Mouse (Mus musculus): ENCODE measurements around the gene Zfp704. TPM values are rescaled to one million over a fixed set of nuclear protein-coding genes. Genes with fewer than 3 reads are reported as not detected.

Gene Zfp704
- polyA plus RNA-seq, 1 experiment from 2014 or later: 6.0 TPM

DNA sequence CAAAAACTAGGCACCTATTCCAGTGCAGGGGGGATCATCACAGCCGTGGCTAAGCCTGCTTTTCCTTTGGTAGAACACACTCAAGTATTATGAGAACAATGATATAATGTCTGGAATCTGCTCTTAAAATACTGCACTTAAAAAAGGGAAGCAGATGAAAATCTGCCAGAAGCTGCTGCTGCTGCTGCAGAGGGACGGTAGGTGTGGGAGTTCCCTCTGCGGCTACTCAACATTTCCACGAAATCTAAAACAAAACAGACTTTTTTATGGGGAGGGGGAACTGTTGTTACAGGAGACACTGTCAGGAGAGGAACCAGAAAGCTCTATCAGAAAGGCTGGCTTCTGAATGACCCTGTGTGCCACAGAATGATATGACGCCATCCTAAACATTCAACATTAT is 110.4 kb downstream of the Zfp704 start:
- no peaks in the 10 kb centered on the region for H3K9me3 ChIP-seq
- H3K4me2 ChIP-seq (replicated peaks): no peak overlapping the region
- ATAC-seq: no peak
- no peak overlapping the region; the same call in 1 of the 2 replicates for H3K27ac ChIP-seq
- no peaks in the 10 kb centered on the region for H3K36me3 ChIP-seq
- 37% methylated on average over 5 of the region's 5 CpGs for WGBS
- no peak overlapping the region for H3K4me3 ChIP-seq (replicated peaks)
- no peak overlapping the region for H3K9ac ChIP-seq
- H3K27me3 ChIP-seq (replicated peaks): no peaks in the 10 kb centered on the region
- peaks cover 11% of the 10 kb centered on the region for H3K4me1 ChIP-seq (replicated peaks)

DNA sequence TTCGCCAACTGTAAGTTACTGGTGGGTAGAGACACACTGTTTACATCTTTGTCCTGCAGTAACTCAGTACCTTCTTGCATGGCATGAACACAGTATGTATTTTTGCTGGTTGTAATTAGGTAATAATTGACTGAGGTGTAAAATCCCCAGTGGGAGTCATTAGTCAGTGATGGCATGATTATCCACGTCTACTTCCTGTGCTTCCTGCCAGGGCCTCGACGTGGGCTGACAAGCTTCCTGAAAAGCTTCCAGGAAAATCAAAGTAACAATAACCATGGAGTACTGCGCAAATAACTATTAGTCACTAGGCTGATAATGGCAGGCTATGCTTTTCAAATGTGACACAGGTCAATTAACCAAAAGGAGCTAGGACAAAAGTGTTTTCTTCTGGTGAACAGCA is 112.6 kb downstream of the Zfp704 start:
- Histone ChIP-seq H3K4me1 (replicated peaks) (peaks cover 11% of the 10 kb centered on the region), H3K36me3 (no peaks in the 10 kb centered on the region), H3K27ac (no peak overlapping the region), H3K4me2 (replicated peaks) (no peak overlapping the region), H3K9ac (no peak overlapping the region), H3K4me3 (replicated peaks) (no peak overlapping the region), H3K27me3 (replicated peaks) (no peaks in the 10 kb centered on the region), H3K9me3 (no peaks in the 10 kb centered on the region)
- WGBS: 58% methylated on average over 5 of the region's 5 CpGs
- ATAC-seq: no peak

DNA sequence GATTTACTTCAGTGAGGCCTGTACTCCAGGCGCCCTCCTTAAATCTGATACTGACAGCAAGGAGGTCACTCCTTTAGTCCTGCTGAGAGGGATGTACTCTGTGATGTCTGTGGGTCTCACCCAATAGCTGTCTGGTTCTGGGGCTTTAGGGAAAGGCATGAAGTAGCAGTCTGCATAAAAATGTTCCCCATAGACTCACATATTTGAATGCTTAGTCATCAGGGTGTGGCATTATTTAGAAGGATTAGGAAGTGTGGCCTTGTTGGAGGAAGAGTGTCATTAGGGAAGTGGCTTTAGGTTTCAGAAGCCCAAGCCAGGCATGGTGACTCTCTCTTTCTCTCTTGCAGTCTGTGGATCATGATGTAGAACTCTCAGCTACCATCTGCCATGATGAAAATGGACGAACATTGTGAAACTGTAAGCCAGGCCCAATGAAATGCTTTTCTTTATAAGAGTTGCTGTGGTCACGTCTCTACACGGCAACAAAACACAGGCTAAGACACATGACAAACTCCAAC is 118.1 kb downstream of the Zfp704 start:
- 81% methylated on average over 4 of the region's 4 CpGs for WGBS
- no peak for ATAC-seq
- Histone ChIP-seq H3K9me3 (no peaks in the 10 kb centered on the region), H3K4me1 (replicated peaks) (no peaks in the 10 kb centered on the region), H3K27me3 (replicated peaks) (no peaks in the 10 kb centered on the region), H3K9ac (no peak overlapping the region), H3K36me3 (no peaks in the 10 kb centered on the region), H3K27ac (no peak overlapping the region), H3K4me3 (replicated peaks) (no peak overlapping the region), H3K4me2 (replicated peaks) (no peak overlapping the region)

DNA sequence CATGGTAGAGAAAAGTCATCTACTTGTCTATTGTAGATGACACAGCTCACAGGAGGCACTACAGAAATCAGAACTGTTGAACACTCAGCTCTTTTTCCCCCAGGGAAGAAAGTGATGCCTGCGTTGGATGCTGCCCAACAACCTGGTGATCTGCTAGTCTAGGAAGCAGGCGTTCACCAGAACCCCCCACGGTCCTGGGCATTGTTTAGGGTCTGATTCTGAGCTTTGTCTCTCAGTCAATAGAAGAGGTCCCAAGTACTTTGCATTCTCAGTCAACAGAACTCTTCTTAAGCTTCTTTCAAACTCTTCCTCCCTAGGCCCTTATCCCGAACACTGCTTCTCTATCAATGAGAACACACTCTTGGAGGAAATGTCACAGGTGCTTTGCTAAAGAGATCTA is 122.2 kb downstream of the Zfp704 start:
- ATAC-seq: no peak
- no peak overlapping the region for H3K9ac ChIP-seq
- no peak overlapping the region for H3K4me3 ChIP-seq (replicated peaks)
- no peaks in the 10 kb centered on the region for H3K9me3 ChIP-seq
- 81% methylated on average over 4 of the region's 4 CpGs for WGBS
- no peaks in the 10 kb centered on the region for H3K27me3 ChIP-seq (replicated peaks)
- H3K4me2 ChIP-seq (replicated peaks): no peak overlapping the region
- H3K4me1 ChIP-seq (replicated peaks): no peaks in the 10 kb centered on the region; the same call in 1 of the 2 replicates
- no peak overlapping the region for H3K27ac ChIP-seq
- H3K36me3 ChIP-seq: no peaks in the 10 kb centered on the region

DNA sequence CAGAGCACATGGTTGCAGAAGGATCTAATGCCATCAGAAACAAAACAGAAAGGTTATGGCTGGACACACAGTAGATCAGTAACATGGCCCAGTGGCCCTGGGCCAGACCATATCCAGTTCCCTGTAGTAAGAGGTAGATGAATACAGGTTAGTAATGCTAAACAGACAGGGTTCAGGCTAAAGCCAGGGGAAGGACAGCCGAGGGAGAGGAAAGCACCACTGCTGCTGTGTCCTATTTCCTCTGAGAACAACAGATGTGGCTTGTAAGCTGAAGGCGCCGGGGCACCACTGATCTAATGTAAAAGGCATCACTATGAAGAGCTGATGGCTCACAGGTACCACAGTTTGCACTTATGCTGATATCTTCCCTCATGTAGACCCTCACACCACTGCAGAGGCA is 124.4 kb downstream of the Zfp704 start:
- no peak overlapping the region for H3K27ac ChIP-seq
- 89% methylated on average over 3 of the region's 3 CpGs for WGBS
- no peak overlapping the region for H3K4me3 ChIP-seq (replicated peaks)
- no peaks in the 10 kb centered on the region; the same call in 1 of the 2 replicates for H3K4me1 ChIP-seq (replicated peaks)
- no peak overlapping the region for H3K4me2 ChIP-seq (replicated peaks)
- H3K36me3 ChIP-seq: no peaks in the 10 kb centered on the region
- no peak overlapping the region for H3K9ac ChIP-seq
- no peak for ATAC-seq
- no peaks in the 10 kb centered on the region for H3K27me3 ChIP-seq (replicated peaks)
- no peaks in the 10 kb centered on the region for H3K9me3 ChIP-seq

DNA sequence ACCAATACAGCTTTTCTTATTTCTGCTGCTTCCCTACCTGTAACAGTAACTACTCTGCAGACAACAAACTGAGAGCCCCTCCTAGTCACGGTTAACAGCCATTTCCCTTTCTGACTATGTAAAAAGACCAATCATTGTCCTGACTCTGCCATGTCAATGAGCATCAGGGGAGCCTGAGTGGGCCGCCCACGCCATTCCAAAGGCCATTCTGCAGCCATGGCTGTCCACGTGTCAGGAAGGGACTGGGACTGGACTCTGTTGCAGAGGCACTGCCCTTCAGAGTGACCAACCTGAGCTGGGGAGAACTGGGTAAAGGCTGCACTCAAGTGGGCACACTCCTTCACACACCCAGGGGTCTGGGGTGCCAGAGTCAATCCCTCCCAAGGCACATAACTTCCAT is 127.9 kb downstream of the Zfp704 start:
- H3K36me3 ChIP-seq: no peaks in the 10 kb centered on the region
- WGBS: 85% methylated on average over 4 of the region's 4 CpGs

DNA sequence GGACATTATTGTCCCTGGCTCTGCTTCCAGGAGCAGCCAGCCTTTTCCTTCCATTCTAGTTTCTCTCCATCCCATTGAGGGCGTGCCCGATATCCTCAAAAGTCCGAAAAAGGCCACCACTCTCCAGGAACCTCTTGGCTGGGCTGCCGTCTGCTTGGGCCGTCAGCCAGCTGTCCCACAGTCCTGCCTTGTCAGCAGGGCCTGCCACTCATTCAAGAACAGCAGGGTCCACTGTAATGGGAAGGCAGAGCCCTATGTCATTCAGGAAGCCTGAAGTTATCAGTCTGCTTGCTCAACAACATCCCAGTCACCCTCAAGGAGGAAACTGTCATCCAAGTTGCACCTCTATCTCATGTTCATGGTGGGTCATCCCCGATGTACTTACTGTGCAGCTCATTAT is 128.5 kb downstream of the Zfp704 start:
- Histone ChIP-seq H3K9ac (no peak overlapping the region), H3K27ac (no peak overlapping the region), H3K4me3 (replicated peaks) (no peak overlapping the region), H3K4me2 (replicated peaks) (no peak overlapping the region), H3K27me3 (replicated peaks) (no peaks in the 10 kb centered on the region), H3K36me3 (no peaks in the 10 kb centered on the region), H3K9me3 (no peaks in the 10 kb centered on the region), H3K4me1 (replicated peaks) (no peaks in the 10 kb centered on the region; the same call in 1 of the 2 replicates)
- ATAC-seq: no peak
- WGBS: 86% methylated on average over 6 of the region's 6 CpGs

More for the DNA sequence above, 127.9 kb downstream of the Zfp704 start:
- H3K9ac ChIP-seq: no peak overlapping the region
- no peaks in the 10 kb centered on the region for H3K9me3 ChIP-seq
- no peak overlapping the region for H3K4me2 ChIP-seq (replicated peaks)
- H3K4me1 ChIP-seq (replicated peaks): no peaks in the 10 kb centered on the region; the same call in 1 of the 2 replicates
- ATAC-seq: no peak
- H3K27me3 ChIP-seq (replicated peaks): no peaks in the 10 kb centered on the region
- no peak overlapping the region for H3K4me3 ChIP-seq (replicated peaks)
- H3K27ac ChIP-seq: no peak overlapping the region

DNA sequence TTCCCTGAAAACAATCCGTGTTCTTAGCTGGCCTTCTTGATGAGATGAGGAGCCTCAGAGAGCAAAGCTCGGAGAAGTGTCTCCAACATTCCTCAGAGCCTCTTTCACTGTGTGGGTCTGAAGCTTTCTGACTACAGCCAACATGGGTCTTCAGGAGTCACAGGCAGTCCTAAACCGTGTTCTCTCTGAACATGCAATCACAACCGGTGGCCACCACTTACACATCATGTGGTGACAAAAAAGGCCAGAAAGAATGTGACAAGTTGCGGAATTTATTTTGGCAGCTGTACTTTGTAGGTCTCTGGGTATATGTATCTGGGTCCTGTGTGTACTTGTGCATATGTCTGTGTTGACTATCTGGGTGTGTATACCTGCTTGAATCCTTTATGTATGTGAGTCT is 128.9 kb downstream of the Zfp704 start:
- no peaks in the 10 kb centered on the region for H3K36me3 ChIP-seq
- no peaks in the 10 kb centered on the region for H3K27me3 ChIP-seq (replicated peaks)
- no peaks in the 10 kb centered on the region for H3K9me3 ChIP-seq
- ATAC-seq: no peak
- H3K4me2 ChIP-seq (replicated peaks): no peak overlapping the region
- H3K4me1 ChIP-seq (replicated peaks): no peaks in the 10 kb centered on the region; the same call in 1 of the 2 replicates
- WGBS: 87% methylated on average over 5 of the region's 5 CpGs
- no peak overlapping the region for H3K9ac ChIP-seq
- no peak overlapping the region for H3K4me3 ChIP-seq (replicated peaks)
- no peak overlapping the region for H3K27ac ChIP-seq

DNA sequence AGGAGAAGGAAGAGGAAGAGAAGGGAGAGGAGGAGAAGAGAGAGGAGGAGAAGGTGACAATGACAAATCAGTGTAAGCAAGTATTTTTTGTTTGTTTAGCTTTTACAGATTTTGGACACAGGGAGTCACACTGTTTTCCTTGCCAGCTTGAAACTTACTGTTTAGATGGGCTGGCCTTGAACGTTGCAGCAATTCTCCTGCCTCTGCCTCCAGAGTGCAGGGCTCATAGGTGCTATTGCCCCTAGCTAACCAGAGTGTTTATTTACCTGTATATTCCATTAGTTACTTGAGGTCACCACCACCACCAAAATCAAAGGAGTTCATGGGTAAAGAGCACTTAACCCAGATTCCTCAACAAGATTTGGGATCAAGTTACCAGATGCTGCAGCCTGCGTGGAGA is 132.5 kb downstream of the Zfp704 start:
- Histone ChIP-seq H3K36me3 (no peaks in the 10 kb centered on the region), H3K9ac (no peak overlapping the region), H3K27ac (no peak overlapping the region), H3K27me3 (replicated peaks) (no peaks in the 10 kb centered on the region), H3K4me1 (replicated peaks) (no peaks in the 10 kb centered on the region), H3K4me2 (replicated peaks) (no peak overlapping the region), H3K4me3 (replicated peaks) (no peak overlapping the region), H3K9me3 (no peaks in the 10 kb centered on the region)
- 75% methylated on average over 2 of the region's 2 CpGs for WGBS
- no peak for ATAC-seq

DNA sequence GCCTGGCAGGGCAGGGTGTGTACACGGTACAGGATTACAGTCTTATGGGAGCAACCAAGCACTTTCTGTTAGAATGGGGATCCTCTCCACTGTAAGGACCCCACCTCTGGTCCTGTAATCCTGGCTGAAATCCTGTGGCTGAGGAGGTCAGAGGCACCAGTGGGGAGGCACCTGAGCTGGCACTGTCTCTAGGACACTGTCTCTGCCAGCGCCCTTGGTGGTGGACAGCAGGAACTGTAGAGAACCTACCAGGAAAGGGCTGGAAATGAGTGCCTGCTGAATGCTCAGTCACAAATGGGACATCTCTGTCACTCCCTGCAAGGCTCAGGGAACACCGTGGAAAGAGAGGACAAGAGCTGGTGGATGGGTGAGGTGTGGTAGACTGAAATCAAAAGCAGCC is 133.5 kb downstream of the Zfp704 start:
- ATAC-seq: no peak
- Histone ChIP-seq H3K27ac (no peak overlapping the region), H3K9me3 (no peaks in the 10 kb centered on the region), H3K4me2 (replicated peaks) (no peak overlapping the region), H3K27me3 (replicated peaks) (no peaks in the 10 kb centered on the region), H3K4me1 (replicated peaks) (no peaks in the 10 kb centered on the region), H3K9ac (no peak overlapping the region), H3K4me3 (replicated peaks) (no peak overlapping the region), H3K36me3 (no peaks in the 10 kb centered on the region)
- WGBS: 89% methylated on average over 3 of the region's 3 CpGs

DNA sequence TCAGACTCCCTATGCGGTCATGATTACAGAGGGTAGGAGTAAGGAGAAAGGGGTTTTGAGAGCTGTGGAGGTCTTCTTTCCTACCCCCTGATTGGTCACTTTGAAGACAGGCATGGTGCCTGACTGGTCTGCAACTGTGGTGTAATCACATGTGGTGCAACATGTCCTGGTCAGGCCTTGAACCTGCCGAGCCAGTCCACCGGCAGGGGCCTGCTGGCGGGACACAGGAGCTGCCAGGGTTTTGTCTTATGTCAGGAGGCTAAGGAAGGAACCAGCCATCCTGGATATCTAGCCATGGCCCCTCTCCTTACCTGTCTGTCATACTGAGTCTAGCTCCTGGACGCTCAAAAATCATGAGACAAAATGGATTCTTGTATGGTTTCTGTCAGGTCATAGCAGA is 134.4 kb downstream of the Zfp704 start:
- Histone ChIP-seq H3K9me3 (no peaks in the 10 kb centered on the region), H3K4me3 (replicated peaks) (no peak overlapping the region), H3K27me3 (replicated peaks) (no peaks in the 10 kb centered on the region), H3K36me3 (no peaks in the 10 kb centered on the region), H3K27ac (no peak overlapping the region), H3K4me2 (replicated peaks) (no peak overlapping the region), H3K9ac (no peak overlapping the region), H3K4me1 (replicated peaks) (no peaks in the 10 kb centered on the region)
- WGBS: 89% methylated on average over 5 of the region's 5 CpGs
- ATAC-seq: no peak

DNA sequence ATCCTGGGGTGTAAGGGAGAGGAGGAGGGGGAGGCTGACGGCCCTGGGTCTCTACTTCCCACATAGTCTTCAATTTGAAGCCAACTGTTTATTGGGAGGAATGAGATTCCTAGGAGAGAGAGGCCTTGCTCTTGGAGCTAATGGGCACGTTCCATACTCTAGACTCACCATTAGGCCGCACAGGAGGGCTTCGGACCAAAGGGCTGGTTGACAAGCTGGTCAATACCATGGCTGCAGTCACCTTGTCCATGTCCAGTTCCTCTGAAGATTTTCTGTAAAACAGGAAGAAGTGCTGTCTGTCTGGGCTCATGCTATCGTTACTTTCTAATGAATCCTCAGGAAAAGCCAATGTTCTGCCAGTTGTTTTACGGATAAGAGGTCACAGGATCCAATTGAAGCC is 135.6 kb downstream of the Zfp704 start:
- ATAC-seq: no peak
- no peak overlapping the region for H3K4me3 ChIP-seq (replicated peaks)
- WGBS: 91% methylated on average over 6 of the region's 6 CpGs
- no peaks in the 10 kb centered on the region for H3K36me3 ChIP-seq
- H3K27ac ChIP-seq: no peak overlapping the region
- no peaks in the 10 kb centered on the region for H3K27me3 ChIP-seq (replicated peaks)
- H3K9me3 ChIP-seq: no peaks in the 10 kb centered on the region
- H3K4me2 ChIP-seq (replicated peaks): no peak overlapping the region
- no peaks in the 10 kb centered on the region for H3K4me1 ChIP-seq (replicated peaks)
- no peak overlapping the region for H3K9ac ChIP-seq

DNA sequence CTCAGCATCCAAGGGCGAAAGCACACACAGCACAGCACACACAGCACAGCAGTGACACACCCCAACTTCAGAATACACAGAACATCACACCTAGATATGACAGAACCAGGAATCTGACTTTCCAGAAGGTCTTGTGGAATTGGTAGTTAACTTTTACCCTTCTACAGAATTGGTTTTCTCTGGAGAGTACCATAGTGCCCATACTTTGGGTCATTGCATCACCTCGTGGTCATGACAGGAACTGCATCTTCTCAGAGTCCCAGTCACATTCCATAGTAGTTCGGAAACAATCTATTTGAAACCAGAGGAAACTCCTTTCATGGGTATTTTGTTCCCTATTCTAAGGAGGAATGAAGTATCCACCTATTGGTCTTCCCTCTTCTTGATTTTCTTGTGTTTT is 143.6 kb downstream of the Zfp704 start:
- WGBS: 48% methylated on average over 3 of the region's 3 CpGs
- no peaks in the 10 kb centered on the region for H3K36me3 ChIP-seq
- H3K27ac ChIP-seq: no peak overlapping the region
- no peaks in the 10 kb centered on the region for H3K27me3 ChIP-seq (replicated peaks)
- no peak overlapping the region for H3K4me2 ChIP-seq (replicated peaks)
- no peaks in the 10 kb centered on the region for H3K4me1 ChIP-seq (replicated peaks)
- no peaks in the 10 kb centered on the region for H3K9me3 ChIP-seq
- no peak overlapping the region for H3K9ac ChIP-seq
- ATAC-seq: peak; percentile 57; the same call in 1 of the 2 replicates
- no peak overlapping the region for H3K4me3 ChIP-seq (replicated peaks)
